Mouse (Mus musculus): Measurements from ENCODE around the gene Zfyve27. TPM values are rescaled to one million over a fixed set of nuclear protein-coding genes. Genes with fewer than 3 reads are reported as not detected.

Gene Zfyve27
- total and polyA plus RNA-seq, 2 experiments: 11.1 to 22.0 TPM

- Histone ChIP-seq H3K4me3 (ENCODE audit: insufficient read depth, low read depth, low read length) (peak overlapping the region; percentile 25), H3K79me2 (ENCODE audit: control insufficient read depth, insufficient read depth, low read length) (peaks cover 5% of the 10 kb centered on the region; the same call in 1 of the 2 replicates), H3K9ac (ENCODE audit: low read depth, low read length) (peak overlapping the region; percentile 53), H3K36me3 (ENCODE audit: control insufficient read depth, insufficient read depth, low read length) (peaks cover 2% of the 10 kb centered on the region; the same call in 1 of the 2 replicates), H3K27me3 (ENCODE audit: control insufficient read depth, insufficient read depth, low read length) (no peaks in the 10 kb centered on the region), H3K27ac (replicated peaks; ENCODE audit: insufficient read depth, low read depth, low read length) (peak overlapping the region; percentile 70), H3K4me1 (ENCODE audit: control insufficient read depth, insufficient read depth, low read length) (peaks cover 17% of the 10 kb centered on the region)
- TF ChIP-seq CTCF (IDR thresholded peaks at IDR 0.05; ENCODE audit: low read depth, low read length) (no peak), POLR2A (IDR thresholded peaks at IDR 0.05; ENCODE audit: extremely low read depth, insufficient read depth, low read length) (no peak)
- DNase-seq (ENCODE audit: extremely low read depth, low read depth, low spot score): no peak
- WGBS: 72% methylated on average over 14 of the region's 14 CpGs
Observed at GRCm38 (mm10) chr19:42129509-42130293, 34.0 kb upstream of the Zfyve27 start.

- no peaks in the 10 kb centered on the region for H3K27me3 ChIP-seq (ENCODE audit: control insufficient read depth, insufficient read depth, low read length)
- peaks cover 5% of the 10 kb centered on the region; the same call in 1 of the 2 replicates for H3K79me2 ChIP-seq (ENCODE audit: control insufficient read depth, insufficient read depth, low read length)
- H3K9ac ChIP-seq (ENCODE audit: low read depth, low read length): no peak overlapping the region
- no peaks in the 10 kb centered on the region for H3K36me3 ChIP-seq (ENCODE audit: control insufficient read depth, insufficient read depth, low read length)
- DNase-seq (ENCODE audit: extremely low read depth, low read depth, low spot score): no peak
- whole genome bisulfite sequencing: 82% methylated on average over 3 of the region's 3 CpGs
- H3K4me3 ChIP-seq (ENCODE audit: insufficient read depth, low read depth, low read length): no peak overlapping the region
- no peak for TF ChIP-seq CTCF (IDR thresholded peaks at IDR 0.05; ENCODE audit: low read depth, low read length)
- no peak for TF ChIP-seq POLR2A (IDR thresholded peaks at IDR 0.05; ENCODE audit: extremely low read depth, insufficient read depth, low read length)
- peaks cover 17% of the 10 kb centered on the region for H3K4me1 ChIP-seq (ENCODE audit: control insufficient read depth, insufficient read depth, low read length)
- H3K27ac ChIP-seq (replicated peaks; ENCODE audit: insufficient read depth, low read depth, low read length): no peak overlapping the region
Observed at GRCm38 (mm10) chr19:42130294-42130606, 33.5 kb upstream of the Zfyve27 start.

GRCm38 (mm10) chr19:42131101-42131500, 32.6 kb upstream of the Zfyve27 start:
- Histone ChIP-seq H3K4me1 (ENCODE audit: control insufficient read depth, insufficient read depth, low read length) (peaks cover 17% of the 10 kb centered on the region), H3K79me2 (ENCODE audit: control insufficient read depth, insufficient read depth, low read length) (peaks cover 5% of the 10 kb centered on the region; the same call in 1 of the 2 replicates)

GRCm38 (mm10) chr19:42135070-42135469, 28.7 kb upstream of the Zfyve27 start:
- Histone ChIP-seq H3K9ac (ENCODE audit: low read depth, low read length) (no peak overlapping the region), H3K4me1 (ENCODE audit: control insufficient read depth, insufficient read depth, low read length) (peaks cover 2% of the 10 kb centered on the region), H3K36me3 (ENCODE audit: control insufficient read depth, insufficient read depth, low read length) (no peaks in the 10 kb centered on the region), H3K79me2 (ENCODE audit: control insufficient read depth, insufficient read depth, low read length) (no peaks in the 10 kb centered on the region), H3K4me3 (ENCODE audit: insufficient read depth, low read depth, low read length) (no peak overlapping the region), H3K27me3 (ENCODE audit: control insufficient read depth, insufficient read depth, low read length) (no peaks in the 10 kb centered on the region), H3K27ac (replicated peaks; ENCODE audit: insufficient read depth, low read depth, low read length) (no peak overlapping the region)
- no peak for TF ChIP-seq CTCF (IDR thresholded peaks at IDR 0.05; ENCODE audit: low read depth, low read length)
- no peak for DNase-seq (ENCODE audit: extremely low read depth, low read depth, low spot score)

More at GRCm38 (mm10) chr19:42131101-42131500, 32.6 kb upstream of the Zfyve27 start:
- Histone ChIP-seq H3K9ac (ENCODE audit: low read depth, low read length) (no peak overlapping the region), H3K4me3 (ENCODE audit: insufficient read depth, low read depth, low read length) (no peak overlapping the region), H3K27ac (replicated peaks; ENCODE audit: insufficient read depth, low read depth, low read length) (0 out of 2 replicates have a peak overlapping the region, but pooled peaks have one; percentile 14), H3K27me3 (ENCODE audit: control insufficient read depth, insufficient read depth, low read length) (no peaks in the 10 kb centered on the region), H3K36me3 (ENCODE audit: control insufficient read depth, insufficient read depth, low read length) (no peaks in the 10 kb centered on the region)
- DNase-seq (ENCODE audit: extremely low read depth, low read depth, low spot score): no peak
- WGBS: 78% methylated on average over 5 of the region's 5 CpGs
- TF ChIP-seq CTCF (IDR thresholded peaks at IDR 0.05; ENCODE audit: low read depth, low read length) (no peak), POLR2A (IDR thresholded peaks at IDR 0.05; ENCODE audit: extremely low read depth, insufficient read depth, low read length) (no peak)

GRCm38 (mm10) chr19:42136126-42136525, 27.6 kb upstream of the Zfyve27 start:
- 30% methylated on average over 5 of the region's 5 CpGs for WGBS
- no peaks in the 10 kb centered on the region for H3K36me3 ChIP-seq (ENCODE audit: control insufficient read depth, insufficient read depth, low read length)
- H3K27me3 ChIP-seq (ENCODE audit: control insufficient read depth, insufficient read depth, low read length): no peaks in the 10 kb centered on the region
- peak; percentile 59 for DNase-seq (ENCODE audit: extremely low read depth, low read depth, low spot score)
- H3K4me3 ChIP-seq (ENCODE audit: insufficient read depth, low read depth, low read length): no peak overlapping the region
- H3K27ac ChIP-seq (replicated peaks; ENCODE audit: insufficient read depth, low read depth, low read length): 0 out of 2 replicates have a peak overlapping the region, but pooled peaks have one; percentile 12
- H3K4me1 ChIP-seq (ENCODE audit: control insufficient read depth, insufficient read depth, low read length): peaks cover 2% of the 10 kb centered on the region
- TF ChIP-seq POLR2A (IDR thresholded peaks at IDR 0.05; ENCODE audit: extremely low read depth, insufficient read depth, low read length) (no peak), CTCF (IDR thresholded peaks at IDR 0.05; ENCODE audit: low read depth, low read length) (peak; percentile 22; the same call in 1 of the 2 replicates)
- H3K79me2 ChIP-seq (ENCODE audit: control insufficient read depth, insufficient read depth, low read length): no peaks in the 10 kb centered on the region
- no peak overlapping the region for H3K9ac ChIP-seq (ENCODE audit: low read depth, low read length)

- no peaks in the 10 kb centered on the region for H3K36me3 ChIP-seq (ENCODE audit: control insufficient read depth, insufficient read depth, low read length)
- WGBS: 94% methylated on average over 4 of the region's 4 CpGs
- no peak overlapping the region for H3K27ac ChIP-seq (replicated peaks; ENCODE audit: insufficient read depth, low read depth, low read length)
- H3K4me3 ChIP-seq (ENCODE audit: insufficient read depth, low read depth, low read length): no peak overlapping the region
- DNase-seq (ENCODE audit: extremely low read depth, low read depth, low spot score): no peak
- peaks cover 2% of the 10 kb centered on the region for H3K4me1 ChIP-seq (ENCODE audit: control insufficient read depth, insufficient read depth, low read length)
- H3K79me2 ChIP-seq (ENCODE audit: control insufficient read depth, insufficient read depth, low read length): no peaks in the 10 kb centered on the region
- no peaks in the 10 kb centered on the region for H3K27me3 ChIP-seq (ENCODE audit: control insufficient read depth, insufficient read depth, low read length)
- no peak overlapping the region for H3K9ac ChIP-seq (ENCODE audit: low read depth, low read length)
- TF ChIP-seq POLR2A (IDR thresholded peaks at IDR 0.05; ENCODE audit: extremely low read depth, insufficient read depth, low read length) (no peak), CTCF (IDR thresholded peaks at IDR 0.05; ENCODE audit: low read depth, low read length) (no peak)
Observed at GRCm38 (mm10) chr19:42137167-42137672, 26.5 kb upstream of the Zfyve27 start.
